Mouse (Mus musculus): ENCODE measurements around the gene Marveld3. TPM values are rescaled to one million over a fixed set of nuclear protein-coding genes. Genes with fewer than 3 reads are reported as not detected.

Gene Marveld3
- polyA plus RNA-seq, 1 experiment from 2014 or later, result 2.2 TPM

GRCm38 (mm10) chr8:109990224-109990623, 28.2 kb upstream of the Marveld3 start, which contains the start of gene Tat:
Gene Tat, plus strand, starts transcription at chr8:109990437.
- Histone ChIP-seq H3K4me3 (no peak within 1 kb of the TSS), H3K27ac (replicated peaks) (no peak within 1 kb of the TSS), H3K9ac (replicated peaks) (no peak within 1 kb of the TSS), H3K4me2 (replicated peaks) (no peak within 1 kb of the TSS), H3K27me3 (no peaks in the 10 kb centered on the region), H3K4me1 (no peaks in the 10 kb centered on the region), H3K9me3 (no peaks in the 10 kb centered on the region), H3K36me3 (no peaks in the 10 kb centered on the region)
- no peak for ATAC-seq (replicated peaks)
- WGBS, result 81% methylated on average over 8 of the region's 8 CpGs

GRCm38 (mm10) chr8:109989151-109989550, 27.1 kb upstream of the Marveld3 start:
- no peaks in the 10 kb centered on the region for H3K27me3 ChIP-seq
- H3K9ac ChIP-seq (replicated peaks), result no peak overlapping the region
- ATAC-seq (replicated peaks), result no peak
- H3K4me1 ChIP-seq, result peaks cover 4% of the 10 kb centered on the region
- 93% methylated on average over 8 of the region's 8 CpGs for WGBS
- H3K27ac ChIP-seq (replicated peaks), result no peak overlapping the region
- no peaks in the 10 kb centered on the region for H3K36me3 ChIP-seq
- H3K4me2 ChIP-seq (replicated peaks), result no peak overlapping the region
- H3K4me3 ChIP-seq, result no peak overlapping the region
- H3K9me3 ChIP-seq, result no peaks in the 10 kb centered on the region

- no peak for ATAC-seq (replicated peaks)
- H3K9ac ChIP-seq (replicated peaks), result no peak overlapping the region
- H3K4me3 ChIP-seq, result no peak overlapping the region
- no peaks in the 10 kb centered on the region for H3K27me3 ChIP-seq
- H3K4me2 ChIP-seq (replicated peaks), result no peak overlapping the region
- WGBS, result 81% methylated on average over 7 of the region's 7 CpGs
- H3K4me1 ChIP-seq, result peaks cover 11% of the 10 kb centered on the region
- no peaks in the 10 kb centered on the region for H3K9me3 ChIP-seq
- no peak overlapping the region for H3K27ac ChIP-seq (replicated peaks)
- no peaks in the 10 kb centered on the region for H3K36me3 ChIP-seq
These were observed 25.8 kb upstream of the Marveld3 start for GRCm38 (mm10) chr8:109987776-109988175.

- Histone ChIP-seq H3K27me3 (no peaks in the 10 kb centered on the region), H3K4me3 (no peak overlapping the region), H3K36me3 (no peaks in the 10 kb centered on the region), H3K4me1 (peaks cover 11% of the 10 kb centered on the region), H3K4me2 (replicated peaks) (no peak overlapping the region), H3K9ac (replicated peaks) (no peak overlapping the region), H3K9me3 (no peaks in the 10 kb centered on the region), H3K27ac (replicated peaks) (no peak overlapping the region)
- 68% methylated on average over 7 of the region's 7 CpGs for WGBS
- no peak for ATAC-seq (replicated peaks)
These were observed 24.4 kb upstream of the Marveld3 start for GRCm38 (mm10) chr8:109986384-109986783.

GRCm38 (mm10) chr8:109983944-109984343, 21.9 kb upstream of the Marveld3 start:
- no peak overlapping the region for H3K4me3 ChIP-seq
- peak overlapping the region; percentile 44 for H3K27ac ChIP-seq (replicated peaks)
- no peaks in the 10 kb centered on the region for H3K9me3 ChIP-seq
- no peak for ATAC-seq (replicated peaks)
- WGBS, result 14% methylated on average over 5 of the region's 5 CpGs
- no peaks in the 10 kb centered on the region for H3K36me3 ChIP-seq
- H3K4me1 ChIP-seq, result peaks cover 11% of the 10 kb centered on the region
- no peaks in the 10 kb centered on the region for H3K27me3 ChIP-seq
- H3K9ac ChIP-seq (replicated peaks), result no peak overlapping the region
- H3K4me2 ChIP-seq (replicated peaks), result no peak overlapping the region

- Histone ChIP-seq H3K4me1 (peaks cover 11% of the 10 kb centered on the region), H3K36me3 (no peaks in the 10 kb centered on the region), H3K9ac (replicated peaks) (no peak overlapping the region), H3K4me3 (no peak overlapping the region), H3K27ac (replicated peaks) (no peak overlapping the region), H3K27me3 (no peaks in the 10 kb centered on the region), H3K9me3 (no peaks in the 10 kb centered on the region), H3K4me2 (replicated peaks) (no peak overlapping the region)
- WGBS, result 71% methylated on average over 15 of the region's 15 CpGs
- no peak for ATAC-seq (replicated peaks)
These were observed 20.5 kb upstream of the Marveld3 start for GRCm38 (mm10) chr8:109982386-109983105.

GRCm38 (mm10) chr8:109979339-109979738, 17.3 kb upstream of the Marveld3 start:
- Histone ChIP-seq H3K9me3 (peaks cover 7% of the 10 kb centered on the region; the same call in 1 of the 2 replicates), H3K27me3 (no peaks in the 10 kb centered on the region), H3K27ac (replicated peaks) (no peak overlapping the region), H3K36me3 (no peaks in the 10 kb centered on the region), H3K4me2 (replicated peaks) (no peak overlapping the region), H3K4me1 (peaks cover 8% of the 10 kb centered on the region), H3K9ac (replicated peaks) (no peak overlapping the region), H3K4me3 (no peak overlapping the region)
- no peak for ATAC-seq (replicated peaks)
- WGBS, result 82% methylated on average over 6 of the region's 6 CpGs

GRCm38 (mm10) chr8:109972901-109973300, 10.9 kb upstream of the Marveld3 start:
- Histone ChIP-seq H3K4me2 (replicated peaks) (no peak overlapping the region), H3K9ac (replicated peaks) (no peak overlapping the region), H3K9me3 (peaks cover 7% of the 10 kb centered on the region; the same call in 1 of the 2 replicates), H3K4me1 (no peaks in the 10 kb centered on the region), H3K27ac (replicated peaks) (no peak overlapping the region), H3K27me3 (0 out of 2 replicates have a peak, but pooled peaks cover 5% of the 10 kb centered on the region), H3K4me3 (no peak overlapping the region), H3K36me3 (no peaks in the 10 kb centered on the region)
- 91% methylated on average over 4 of the region's 4 CpGs for WGBS
- ATAC-seq (replicated peaks), result no peak

GRCm38 (mm10) chr8:109970323-109970722, 8.3 kb upstream of the Marveld3 start:
- 6% methylated on average over 9 of the region's 9 CpGs for WGBS
- Histone ChIP-seq H3K9me3 (no peaks in the 10 kb centered on the region), H3K27me3 (0 out of 2 replicates have a peak, but pooled peaks cover 5% of the 10 kb centered on the region), H3K4me3 (no peak overlapping the region), H3K4me1 (no peaks in the 10 kb centered on the region), H3K27ac (replicated peaks) (no peak overlapping the region), H3K9ac (replicated peaks) (no peak overlapping the region), H3K4me2 (replicated peaks) (no peak overlapping the region), H3K36me3 (no peaks in the 10 kb centered on the region)
- ATAC-seq (replicated peaks), result no peak

GRCm38 (mm10) chr8:109968837-109969236, 6.8 kb upstream of the Marveld3 start:
- H3K4me2 ChIP-seq (replicated peaks), result no peak overlapping the region
- H3K9ac ChIP-seq (replicated peaks), result no peak overlapping the region
- H3K4me1 ChIP-seq, result no peaks in the 10 kb centered on the region
- H3K9me3 ChIP-seq, result no peaks in the 10 kb centered on the region
- no peak for ATAC-seq (replicated peaks)
- WGBS, result 66% methylated on average over 10 of the region's 10 CpGs
- 0 out of 2 replicates have a peak, but pooled peaks cover 5% of the 10 kb centered on the region for H3K27me3 ChIP-seq
- H3K27ac ChIP-seq (replicated peaks), result no peak overlapping the region
- no peak overlapping the region for H3K4me3 ChIP-seq
- H3K36me3 ChIP-seq, result no peaks in the 10 kb centered on the region

GRCm38 (mm10) chr8:109964106-109964505, 2.1 kb upstream of the Marveld3 start:
- Histone ChIP-seq H3K4me3 (no peak overlapping the region), H3K27ac (replicated peaks) (no peak overlapping the region), H3K9ac (replicated peaks) (no peak overlapping the region), H3K4me1 (0 out of 2 replicates have a peak, but pooled peaks cover 7% of the 10 kb centered on the region), H3K4me2 (replicated peaks) (no peak overlapping the region), H3K27me3 (peaks cover 10% of the 10 kb centered on the region; the same call in 1 of the 2 replicates), H3K9me3 (no peaks in the 10 kb centered on the region), H3K36me3 (no peaks in the 10 kb centered on the region)
- no peak for ATAC-seq (replicated peaks)
- 74% methylated on average over 4 of the region's 4 CpGs for WGBS

GRCm38 (mm10) chr8:109963421-109963820, 1.4 kb upstream of the Marveld3 start:
- Histone ChIP-seq H3K9me3 (no peaks in the 10 kb centered on the region), H3K36me3 (no peaks in the 10 kb centered on the region), H3K4me2 (replicated peaks) (no peak overlapping the region), H3K9ac (replicated peaks) (no peak overlapping the region), H3K4me3 (no peak overlapping the region), H3K4me1 (0 out of 2 replicates have a peak, but pooled peaks cover 7% of the 10 kb centered on the region), H3K27me3 (peaks cover 9% of the 10 kb centered on the region; the same call in 1 of the 2 replicates), H3K27ac (replicated peaks) (no peak overlapping the region)
- WGBS, result 72% methylated on average over 13 of the region's 13 CpGs
- ATAC-seq (replicated peaks), result no peak
